Mouse (Mus musculus): ENCODE results near the gene Pds5b.

DNA sequence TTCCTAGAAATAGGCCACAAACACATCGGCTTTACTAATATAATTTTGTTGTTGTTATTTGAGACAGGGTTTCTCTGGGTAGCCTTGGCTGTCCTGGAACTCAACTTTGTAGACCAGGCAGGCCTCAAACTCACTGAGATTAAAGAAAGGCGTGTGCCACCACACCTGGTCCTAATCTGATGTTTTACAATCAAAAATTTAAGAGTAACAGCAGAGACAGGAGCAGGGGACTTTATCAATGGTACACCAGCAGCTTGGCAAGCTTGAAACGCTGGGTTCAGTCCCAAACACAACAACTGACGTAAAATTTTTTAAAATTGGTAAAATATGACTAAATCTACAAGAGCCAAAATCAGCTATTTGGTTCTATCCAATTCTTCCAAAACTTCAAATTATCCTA lies 28.6 kb upstream of the Pds5b start:
- TF ChIP-seq CTCF (conservative IDR thresholded peaks at IDR 0.05; ENCODE audit: low read length) (no peak), NANOG (IDR thresholded peaks at IDR 0.05; ENCODE audit: borderline replicate concordance, low read length) (no peak), POU5F1 (IDR thresholded peaks at IDR 0.05; ENCODE audit: borderline replicate concordance, low read length) (no peak)
